In the genomic region with DNA sequence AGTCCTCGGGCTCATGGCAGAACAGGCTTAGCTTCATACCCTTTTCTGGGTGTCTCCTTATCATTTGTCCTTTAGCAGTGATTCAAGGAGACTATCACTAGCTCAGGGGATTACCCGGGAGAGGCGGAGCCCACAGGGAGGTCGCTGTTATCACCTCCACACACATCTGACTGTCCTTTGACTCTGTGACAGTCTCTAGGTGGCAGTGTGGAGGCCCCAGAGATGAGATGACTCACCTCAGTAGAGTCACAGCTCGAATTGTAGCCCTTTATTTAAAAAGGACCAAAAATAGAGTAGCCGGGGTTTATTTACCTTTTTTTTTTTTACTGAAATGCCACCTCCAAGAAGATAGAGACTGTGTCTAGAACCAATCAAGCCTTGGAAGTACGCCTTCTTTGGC, we compare ENCODE assay signal across 8 mouse cellular contexts. TPM values are rescaled to one million over a fixed set of nuclear protein-coding genes. Genes with fewer than 3 reads are reported as not detected.
A peak's percentile ranks its signal among the peaks of the same experiment; 100 is the strongest.
DNase-seq lines count a peak whose midpoint lies in the region; ATAC-seq and TF ChIP-seq lines count a peak whose summit lies in the region.

No protein-coding gene starts in this region.

- H3K36me3 ChIP-seq in hindbrain, postnatal 0 days (ENCODE audit: insufficient read depth, low read length) = no peaks in the 10 kb centered on the region
- H3K36me3 ChIP-seq in hindbrain, embryonic 10.5 days = no peaks in the 10 kb centered on the region
- H3K36me3 ChIP-seq in intestine, embryonic 16.5 days (ENCODE audit: control insufficient read depth, insufficient read depth, low read length) = no peaks in the 10 kb centered on the region

- no peak overlapping the region for H3K9ac ChIP-seq in hindbrain, postnatal 0 days (replicated peaks; ENCODE audit: low read length)
- no peak overlapping the region for H3K9ac ChIP-seq in intestine, embryonic 16.5 days (ENCODE audit: low read depth, low read length)

- no peak overlapping the region for H3K27ac ChIP-seq in hindbrain, postnatal 0 days
- no peak overlapping the region for H3K27ac ChIP-seq in hindbrain, embryonic 10.5 days
- H3K27ac ChIP-seq in intestine, embryonic 16.5 days (ENCODE audit: low read length) = no peak overlapping the region

- TF ChIP-seq CTCF in hindbrain, postnatal 0 days (IDR thresholded peaks at IDR 0.05; ENCODE audit: low read depth) = peak; percentile 20; the same call in 1 of the 2 replicates

- DNase-seq in hindbrain, postnatal 0 days (ENCODE audit: low spot score) = peak; percentile 15
- DNase-seq in hindbrain, embryonic 10.5 days (ENCODE audit: low spot score) = no peak
- peak; percentile 64 for DNase-seq in CD4-positive helper T cell, adult 2 months (ENCODE audit: low read depth, low spot score)
- DNase-seq in kidney, adult 8-10 months = no peak
- no peak for DNase-seq in B cell, adult 2 months
- no peak for DNase-seq in frontal cortex, postnatal 36 days (ENCODE audit: low spot score in 2 of 2)

- no peak overlapping the region for H3K4me3 ChIP-seq in hindbrain, postnatal 0 days (ENCODE audit: low read length)
- no peak overlapping the region for H3K4me3 ChIP-seq in hindbrain, embryonic 10.5 days
- no peak overlapping the region for H3K4me3 ChIP-seq in intestine, embryonic 16.5 days (ENCODE audit: low read length)

- H3K9me3 ChIP-seq in hindbrain, postnatal 0 days (ENCODE audit: low read length) = no peaks in the 10 kb centered on the region
- no peaks in the 10 kb centered on the region for H3K9me3 ChIP-seq in hindbrain, embryonic 10.5 days
- H3K9me3 ChIP-seq in intestine, embryonic 16.5 days (ENCODE audit: control insufficient read depth, low read length) = no peaks in the 10 kb centered on the region

- 53% methylated on average over 7 of the region's 7 CpGs for WGBS in hindbrain, postnatal 0 days
- 50% methylated on average over 7 of the region's 7 CpGs for WGBS in hindbrain, embryonic 10.5 days
- WGBS in intestine, embryonic 16.5 days = 37% methylated on average over 7 of the region's 7 CpGs

- no peak for ATAC-seq in hindbrain, postnatal 0 days
- peak; percentile 60 for ATAC-seq in activated CD4-positive, CD25-positive, alpha-beta regulatory T cell, adult 4 months
- 0 out of 2 replicates have a peak, but pooled peaks have one; percentile 36 for ATAC-seq in intestine, embryonic 16.5 days

- no peaks in the 10 kb centered on the region for H3K4me1 ChIP-seq in hindbrain, postnatal 0 days (ENCODE audit: insufficient read depth, low read length)
- H3K4me1 ChIP-seq in hindbrain, embryonic 10.5 days (replicated peaks) = no peaks in the 10 kb centered on the region
- no peaks in the 10 kb centered on the region for H3K4me1 ChIP-seq in intestine, embryonic 16.5 days (ENCODE audit: control insufficient read depth, insufficient read depth, low read length)

- no peaks in the 10 kb centered on the region; the same call in 1 of the 2 replicates for H3K27me3 ChIP-seq in hindbrain, postnatal 0 days (ENCODE audit: insufficient read depth, low read length)
- no peaks in the 10 kb centered on the region for H3K27me3 ChIP-seq in hindbrain, embryonic 10.5 days (ENCODE audit: insufficient read depth, poor library complexity, severe bottlenecking)
- no peaks in the 10 kb centered on the region for H3K27me3 ChIP-seq in intestine, embryonic 16.5 days (replicated peaks; ENCODE audit: control insufficient read depth, insufficient read depth, low read length)

- H3K4me2 ChIP-seq in hindbrain, postnatal 0 days (ENCODE audit: low read depth, low read length) = no peak overlapping the region
- H3K4me2 ChIP-seq in intestine, embryonic 16.5 days (ENCODE audit: low read depth, low read length) = no peak overlapping the region

RNA-seq across cellular contexts. Expression of gene Npas2, which starts 13.4 kb away (rescaled TPM):
- total RNA-seq in hindbrain, postnatal 0 days (2014; rRNA removed) = 2.3 and 2.8 TPM in 2 replicates
- polyA plus RNA-seq in hindbrain, postnatal 0 days (2015; fragmentation: Nextera tagmentation; extraction: Ambion mirVana) = 0.80 and 1.6 TPM in 2 replicates
- 0.05 and 0.21 TPM in 2 replicates for polyA plus RNA-seq in hindbrain, embryonic 10.5 days (2016; fragmentation: Nextera tagmentation; extraction: Ambion mirVana)
- under 1 TPM; 0.46 to 0.60 TPM for polyA plus RNA-seq in activated CD4-positive, CD25-positive, alpha-beta regulatory T cell, adult 4 months (2017; shearing (Covaris generic))
- polyA plus RNA-seq in intestine, embryonic 16.5 days (2015; fragmentation: Nextera tagmentation; extraction: Ambion mirVana) = 0.70 and 0.91 TPM in 2 replicates

Comparison
In these comparisons a context has a peak if more than half of its experiments do, and no peak if none do; other contexts are left out.
1. DNase-seq: peak in hindbrain, postnatal 0 days (single experiment) and CD4-positive helper T cell, adult 2 months (single experiment); none in hindbrain, embryonic 10.5 days (single experiment), kidney, adult 8-10 months (0 of 2), B cell, adult 2 months (0 of 2) and frontal cortex, postnatal 36 days (0 of 2).